Mouse (Mus musculus) testis, adult 2 months (tissue): ENCODE measurements around the gene Fgfr4.

Experiments used
- CTCF ChIP-seq: fragments of 200-500 bp; IDR thresholded peaks from 2 replicates; pipeline ENCODE4 v1.5.1; 2012; ENCODE audit warnings: low read depth, mild to moderate bottlenecking, inconsistent platforms, low read length, moderate library complexity; ENCODE audit not compliant: control insufficient read depth, insufficient read depth, insufficient replicate concordance
- POLR2A ChIP-seq: fragments of 200-500 bp; IDR thresholded peaks from 2 replicates; pipeline ENCODE4 v1.6.1; 2012; ENCODE audit warnings: low read depth, mild to moderate bottlenecking, inconsistent platforms, low read length, moderate library complexity; ENCODE audit not compliant: control insufficient read depth

- TF ChIP-seq POLR2A (no peak), CTCF (no peak)
These were observed 30.9 kb downstream of the Fgfr4 start for GRCm38 (mm10) chr13:55183382-55183781.
